Mouse (Mus musculus) activated CD4-positive, CD25-positive, alpha-beta regulatory T cell, adult 4 months (primary cell): Measurements from ENCODE around the gene Slc1a2. TPM values are rescaled to one million over a fixed set of nuclear protein-coding genes. Genes with fewer than 3 reads are reported as not detected.
A peak's percentile ranks its signal among the peaks of the same experiment; 100 is the strongest.

ENCODE experiments used
- ATAC-seq: one replicate; pipeline ENCODE4 v1.8.0; 2017
- polyA plus RNA-seq, 2 experiments: library from polyadenylated mRNA; unstranded; fragments of 100-300 nt; shearing (Covaris generic); gene quantifications; one replicate each; pipeline ENCODE4 v1.2.1; 2017

Gene Slc1a2
- polyA plus RNA-seq, 2 experiments from 2014 or later: not detected

DNA sequence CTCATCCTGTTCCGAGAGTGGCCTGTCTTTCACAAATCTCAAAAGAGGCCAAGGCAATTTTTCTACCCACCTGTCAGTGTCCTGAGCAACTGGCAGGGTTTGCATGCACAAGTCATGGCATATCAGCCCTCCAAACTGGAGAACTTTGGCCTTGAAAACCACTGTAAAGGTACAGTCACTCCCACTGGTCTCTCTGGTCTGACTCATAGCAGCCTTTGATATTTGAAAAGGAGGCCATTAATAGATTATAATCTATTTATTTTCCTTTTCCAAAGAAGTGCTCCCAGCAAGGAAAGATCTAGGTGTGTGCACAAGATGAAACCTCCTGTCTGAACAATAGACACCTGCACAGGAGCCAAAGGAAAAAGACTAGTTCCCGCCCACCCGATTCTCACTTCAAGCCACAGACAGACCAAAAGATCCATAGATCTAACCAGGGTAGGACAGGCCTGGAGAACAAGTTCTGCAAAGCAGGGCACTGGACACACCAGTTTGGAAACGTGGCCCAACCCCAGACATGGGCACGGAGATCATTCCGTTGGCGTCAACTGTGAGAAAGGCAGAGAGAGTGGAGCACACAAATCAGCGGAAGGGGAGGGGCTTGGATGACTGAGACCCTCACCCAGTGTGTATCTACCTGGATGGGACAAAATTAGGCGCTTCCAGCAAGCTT is 167.6 kb downstream of the Slc1a2 start:
- no peak for ATAC-seq

DNA sequence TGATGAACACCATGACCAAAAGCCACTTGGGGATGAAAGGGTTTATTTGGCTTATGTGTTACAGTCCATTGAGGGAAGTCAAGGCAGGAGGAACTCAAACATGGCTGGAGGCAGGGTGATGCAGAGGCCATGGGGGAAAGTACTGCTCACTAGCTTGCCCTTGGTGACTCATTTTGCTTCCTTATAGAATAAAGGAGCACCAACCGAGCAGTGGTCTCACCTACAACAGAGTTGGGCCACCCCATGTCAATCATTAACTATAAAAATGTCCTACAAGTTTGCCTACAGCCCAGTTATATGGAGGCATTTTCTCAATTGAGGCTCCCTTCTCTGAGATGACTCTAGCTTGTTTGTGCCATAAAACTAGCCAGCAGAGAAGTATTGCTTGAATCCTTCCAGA is 169.4 kb downstream of the Slc1a2 start:
- ATAC-seq: no peak

DNA sequence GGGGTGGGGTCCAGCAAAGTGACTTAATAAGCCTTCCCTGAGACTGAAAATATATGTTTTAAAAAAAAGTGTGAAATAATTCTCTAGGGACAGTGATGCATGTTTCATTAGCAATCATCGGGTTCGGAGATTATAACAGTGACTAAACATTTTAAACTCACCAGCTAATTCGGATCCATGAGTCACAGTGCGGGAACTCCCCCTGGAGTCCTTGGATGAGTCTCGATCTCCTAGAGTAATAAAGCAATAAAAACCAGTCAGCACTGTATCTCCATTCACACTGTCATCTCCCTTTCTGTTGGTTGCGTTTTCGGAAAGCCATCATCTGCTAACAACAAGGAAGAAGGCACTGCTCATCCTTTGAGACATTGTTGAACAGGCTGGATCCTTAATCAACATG is 169.9 kb downstream of the Slc1a2 start:
- no peak for ATAC-seq

DNA sequence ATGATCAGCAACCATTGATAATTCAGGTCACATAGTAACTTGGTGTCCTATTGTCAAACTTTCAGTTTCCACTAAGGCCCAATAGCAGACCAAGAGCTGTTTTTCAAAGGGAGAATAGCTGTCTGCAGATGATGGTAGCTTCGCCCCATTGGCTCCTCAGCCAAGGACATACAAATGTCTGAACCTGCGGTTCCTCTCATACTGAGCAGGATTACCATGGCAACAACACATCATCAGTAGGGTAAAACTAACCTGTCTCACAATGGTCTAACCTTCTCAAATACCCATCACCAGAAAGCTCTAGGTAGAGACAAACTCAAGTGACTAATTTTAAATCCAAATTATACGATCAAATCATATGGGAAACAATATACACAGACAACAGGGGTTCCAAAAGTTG is 170.7 kb downstream of the Slc1a2 start:
- peak; percentile 59 for ATAC-seq

DNA sequence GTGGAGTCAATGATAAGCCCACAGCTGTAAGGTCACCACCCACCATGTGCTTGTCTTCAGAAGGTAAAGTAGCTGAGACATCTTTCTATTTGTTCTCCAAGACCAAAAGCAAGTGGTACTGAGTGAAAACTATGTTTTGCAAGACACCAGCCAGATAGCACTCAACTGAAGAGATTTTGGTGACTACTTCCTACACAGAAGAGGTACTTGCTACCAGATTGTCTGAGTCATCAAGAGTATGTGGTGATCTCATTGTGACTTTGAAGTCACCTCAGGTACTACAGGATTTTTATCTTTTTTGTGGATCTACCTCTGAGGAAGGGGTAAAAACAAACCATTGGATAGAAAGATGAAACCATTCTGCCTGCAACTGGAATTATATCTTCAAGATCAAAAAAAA is 173.1 kb downstream of the Slc1a2 start:
- peak; percentile 69 for ATAC-seq

DNA sequence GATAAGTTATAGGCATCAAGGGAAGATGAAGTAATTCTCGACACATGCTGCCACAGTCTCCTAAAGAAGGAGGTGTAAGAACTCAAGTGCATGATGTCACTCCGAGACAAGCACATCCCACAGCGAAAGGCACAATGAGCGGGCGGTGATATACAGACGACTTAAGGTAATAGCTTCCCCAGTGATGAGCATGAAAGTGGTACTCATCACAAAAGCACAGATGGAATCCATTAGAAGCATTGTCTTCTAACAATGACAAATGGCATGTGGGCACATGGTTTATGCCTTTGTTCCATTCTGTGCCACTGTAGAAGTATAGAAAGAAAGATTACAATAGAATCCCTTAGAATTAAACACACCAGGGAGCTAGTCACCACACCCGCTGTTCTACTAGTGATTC is 179.7 kb downstream of the Slc1a2 start:
- ATAC-seq: no peak

Other genes with a start within 250 kb of the Slc1a2 start
- not detected for gene Fjx1, start 206.2 kb upstream of the Slc1a2 start, polyA plus RNA-seq
- not detected for gene Pamr1, start 108.6 kb upstream of the Slc1a2 start, polyA plus RNA-seq
- 10 to 100 TPM; 78.7 to 86.7 TPM for gene Cd44, start 243.0 kb downstream of the Slc1a2 start, polyA plus RNA-seq